Mouse (Mus musculus) spleen, adult 12 weeks (tissue): ENCODE data around the gene Tgif1.

Experiments used
- DNase-seq: peaks from one replicate; pipeline ENCODE4 v3.0.0; 2022; ENCODE audit warnings: low spot score

Gene Tgif1

GRCm38 (mm10) chr17:70853436-70853905 is at the start of gene Tgif1:
TSS of gene Tgif1 (minus strand) at chr17:70853546.
- no peak for DNase-seq

GRCm38 (mm10) chr17:70900660-70901059 is 47.3 kb upstream of the Tgif1 start:
- no peak for DNase-seq

GRCm38 (mm10) chr17:70899642-70900041 is 46.3 kb upstream of the Tgif1 start:
- no peak for DNase-seq

GRCm38 (mm10) chr17:70894867-70895266 is 41.5 kb upstream of the Tgif1 start:
- DNase-seq, result no peak

DNA sequence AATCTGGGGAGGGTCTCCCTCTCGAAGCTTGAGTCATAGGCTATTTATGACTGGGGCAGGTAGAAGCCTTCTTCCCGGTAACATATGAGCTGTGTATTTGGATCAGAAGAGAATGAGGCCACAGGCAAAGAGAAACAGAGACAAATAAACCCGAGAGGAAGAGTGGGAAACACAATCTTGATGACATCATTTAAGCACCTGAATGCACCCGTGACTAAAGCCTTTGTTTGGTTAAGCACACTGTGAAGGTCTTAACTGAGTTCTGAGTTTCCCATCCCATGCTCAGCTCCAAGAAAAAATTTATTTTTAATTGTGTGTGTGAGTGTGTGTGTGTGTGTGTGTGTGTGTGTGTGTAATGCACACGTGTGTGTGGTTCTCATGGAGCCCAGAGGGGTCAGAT is 39.8 kb upstream of the Tgif1 start:
- no peak for DNase-seq

GRCm38 (mm10) chr17:70892288-70893096 is 39.1 kb upstream of the Tgif1 start:
- no peak for DNase-seq

DNA sequence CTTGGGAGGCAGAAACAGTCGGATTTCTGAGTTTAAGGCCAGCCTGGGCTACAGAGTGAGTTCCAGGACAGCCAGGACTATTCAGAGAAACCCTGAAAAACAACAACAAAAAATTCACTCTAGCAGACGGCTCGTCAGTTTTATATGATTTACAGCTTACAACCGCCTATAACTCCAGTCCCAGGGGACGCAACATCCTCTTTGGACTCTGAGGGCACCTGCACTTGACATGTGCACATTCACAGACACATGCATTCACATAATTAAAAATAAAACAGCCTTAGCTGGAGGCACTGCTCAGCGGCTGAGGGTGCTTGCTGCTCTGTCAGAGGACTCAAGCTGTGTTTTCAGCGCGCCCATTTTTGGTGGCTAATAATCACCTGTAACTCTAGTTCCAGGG is 37.2 kb upstream of the Tgif1 start:
- DNase-seq, result no peak

DNA sequence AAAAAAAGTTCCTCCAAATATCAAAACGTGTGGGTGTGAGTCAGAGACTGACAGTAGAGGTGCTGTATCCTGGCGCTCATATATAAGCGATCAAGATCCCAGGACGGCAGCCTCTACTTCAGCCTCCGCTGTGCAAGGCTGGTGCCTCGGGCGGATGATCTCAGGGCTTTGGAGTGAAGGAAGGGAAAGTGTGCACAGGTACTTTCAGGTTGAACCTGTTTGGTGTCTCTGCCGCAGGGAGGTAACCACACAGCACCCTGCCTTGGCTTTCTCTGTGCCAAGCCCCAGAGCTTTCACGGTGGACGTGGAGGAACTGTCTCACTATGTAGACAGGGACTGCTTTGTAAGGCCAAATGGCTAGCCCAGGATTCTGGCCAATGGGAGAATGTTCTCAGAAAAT is 35.3 kb upstream of the Tgif1 start:
- DNase-seq, result no peak

GRCm38 (mm10) chr17:70887848-70888247 is 34.5 kb upstream of the Tgif1 start:
- no peak for DNase-seq

DNA sequence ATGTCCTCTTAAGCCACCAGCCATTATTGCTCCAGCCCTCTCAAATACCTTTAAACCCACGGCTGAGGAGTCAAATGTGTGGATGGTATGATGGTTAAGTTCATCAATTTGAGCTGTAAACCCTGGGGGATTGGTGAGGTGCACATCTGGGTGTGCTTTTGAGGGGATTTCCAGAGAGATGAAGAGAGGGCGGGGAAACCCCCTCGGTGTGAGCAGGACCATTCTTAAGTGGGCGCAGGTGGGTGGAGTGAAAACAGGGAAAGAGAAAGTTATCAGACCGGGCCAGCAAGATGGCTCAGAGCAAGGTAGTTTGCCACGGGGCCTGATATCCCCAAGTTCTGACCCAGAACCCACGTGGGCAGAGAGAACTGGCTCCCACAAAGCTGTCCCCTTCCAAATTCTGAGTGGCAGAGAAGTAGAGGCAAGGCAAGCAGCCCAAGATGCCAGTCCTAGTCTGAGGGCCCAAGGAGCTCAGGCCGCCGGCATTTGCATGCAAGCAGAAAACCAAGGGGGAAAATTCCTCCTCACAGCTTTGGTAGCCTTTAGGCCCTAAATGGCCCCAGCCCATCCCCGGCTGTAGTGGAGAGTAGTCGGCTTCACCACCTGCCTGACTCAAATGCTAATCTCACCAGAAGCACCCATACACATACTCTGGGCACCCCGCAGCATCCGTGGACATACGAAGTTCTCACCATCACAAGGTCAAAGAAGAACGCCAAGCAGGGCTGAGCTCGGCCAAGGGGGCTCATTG is 33.5 kb upstream of the Tgif1 start:
- DNase-seq, result peak; percentile 26

GRCm38 (mm10) chr17:70885868-70886267 is 32.5 kb upstream of the Tgif1 start:
- no peak for DNase-seq

GRCm38 (mm10) chr17:70881934-70882333 is 28.6 kb upstream of the Tgif1 start:
- DNase-seq, result no peak

DNA sequence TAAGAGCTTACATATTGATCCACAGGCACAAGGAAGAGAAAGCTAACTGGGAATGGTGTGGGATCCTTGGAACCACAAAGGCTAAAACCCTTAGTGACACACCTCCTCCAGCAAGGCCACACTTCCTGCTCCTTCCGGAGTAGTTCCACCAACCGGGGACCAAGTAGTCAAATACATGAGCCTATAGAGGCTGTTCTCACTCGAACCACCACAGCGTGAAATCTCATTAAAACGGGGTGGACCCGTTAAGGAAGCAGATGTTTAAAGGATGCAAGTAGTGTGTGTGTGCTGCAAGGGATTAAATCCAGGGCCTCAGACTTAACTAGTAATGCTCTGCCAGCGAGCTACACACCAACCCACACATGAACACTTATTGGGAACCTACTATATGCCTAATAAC is 27.8 kb upstream of the Tgif1 start:
- DNase-seq, result no peak

- no peak for DNase-seq
Measured at GRCm38 (mm10) chr17:70878237-70878636, 24.9 kb upstream of the Tgif1 start.

- DNase-seq, result peak; percentile 13
Measured at GRCm38 (mm10) chr17:70873778-70874124, 20.4 kb upstream of the Tgif1 start.

DNA sequence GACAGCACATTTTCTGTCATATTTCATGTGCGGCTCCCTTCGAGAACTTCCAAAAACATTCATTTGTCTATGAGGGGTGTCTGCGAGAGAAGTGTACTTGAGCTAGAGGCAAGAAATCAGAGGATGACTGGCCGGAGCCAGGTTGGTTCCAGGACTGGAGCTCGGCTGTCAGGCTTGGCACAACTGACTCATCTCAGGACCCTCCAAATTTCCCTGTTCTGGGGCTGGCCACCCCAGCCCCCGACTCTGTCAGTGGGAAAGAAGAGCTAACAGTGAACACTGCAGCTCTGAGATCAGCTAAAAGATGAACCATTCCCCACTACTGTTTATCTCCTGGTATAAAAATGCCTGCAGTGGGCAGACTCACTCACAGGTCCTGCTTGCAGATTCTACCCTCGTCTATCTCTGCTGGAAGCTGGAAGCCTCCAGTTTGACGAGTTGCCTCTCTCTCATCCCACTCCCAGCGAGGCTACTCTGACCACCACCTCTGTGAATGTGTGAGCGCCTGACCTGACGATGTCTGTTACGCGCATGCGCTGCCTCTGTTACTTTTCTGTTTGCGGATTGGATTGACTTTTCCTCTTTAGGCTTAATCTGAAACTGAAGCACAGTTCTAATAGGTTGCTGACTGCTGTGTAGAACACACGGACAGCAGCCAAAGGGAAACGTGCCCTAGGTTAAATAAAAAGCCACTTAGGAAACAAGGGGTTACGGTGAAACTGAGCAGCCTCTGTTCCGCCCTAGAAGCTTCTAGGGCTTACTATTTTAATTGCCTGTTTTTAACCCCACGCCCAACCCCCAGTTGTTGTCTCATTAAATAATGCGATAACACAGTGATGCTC is 19.8 kb upstream of the Tgif1 start:
- DNase-seq, result peak; percentile 29

- no peak for DNase-seq
Measured at GRCm38 (mm10) chr17:70872094-70872929, 19.0 kb upstream of the Tgif1 start.

GRCm38 (mm10) chr17:70871676-70872075 is 18.3 kb upstream of the Tgif1 start:
- no peak for DNase-seq

GRCm38 (mm10) chr17:70870581-70870980 is 17.2 kb upstream of the Tgif1 start:
- DNase-seq, result no peak

- no peak for DNase-seq
Measured at GRCm38 (mm10) chr17:70868577-70869229, 15.4 kb upstream of the Tgif1 start.

- DNase-seq, result no peak
Measured at GRCm38 (mm10) chr17:70866538-70867114, 13.3 kb upstream of the Tgif1 start.
